Mouse (Mus musculus) liver, embryonic 13.5 days (tissue): ENCODE results near the gene Bmp10. TPM values are rescaled to one million over a fixed set of nuclear protein-coding genes. Genes with fewer than 3 reads are reported as not detected.

ENCODE experiments used
- ATAC-seq: fragments of 200-750 bp; cut with Nextera tagmentation; 2 replicates; pipeline ENCODE4 v1.8.0; 2017; ENCODE audit warnings: low read depth, mild to moderate bottlenecking, moderate number of reproducible peaks, moderate library complexity
- DNase-seq: peaks from one replicate; pipeline ENCODE4 v3.0.0; 2022
- H3K27ac ChIP-seq: fragments of 300-500 bp; sonication (generic); 2 replicates; pipeline ENCODE4 v1.5.1; 2015; ENCODE audit warnings: moderate library complexity, mild to moderate bottlenecking, inconsistent platforms
- H3K27me3 ChIP-seq: fragments of 300-500 bp; sonication (generic); 2 replicates; pipeline ENCODE4 v1.6.1; 2015; ENCODE audit warnings: mild to moderate bottlenecking, inconsistent platforms
- H3K36me3 ChIP-seq: fragments of 300-500 bp; sonication (generic); 2 replicates; pipeline ENCODE4 v1.6.1; 2015; ENCODE audit warnings: mild to moderate bottlenecking, inconsistent platforms
- H3K4me1 ChIP-seq: fragments of 300-500 bp; sonication (generic); replicated peaks from 2 replicates; pipeline ENCODE4 v1.6.1; 2015; ENCODE audit warnings: inconsistent platforms
- H3K4me2 ChIP-seq: fragments of 300-500 bp; sonication (generic); 2 replicates; pipeline ENCODE4 v1.6.1; 2015; ENCODE audit warnings: inconsistent platforms, mild to moderate bottlenecking, moderate library complexity
- H3K4me3 ChIP-seq: fragments of 300-500 bp; sonication (generic); replicated peaks from 2 replicates; pipeline ENCODE4 v1.5.1; 2015; ENCODE audit warnings: mild to moderate bottlenecking, inconsistent platforms
- H3K9ac ChIP-seq: fragments of 300-500 bp; sonication (generic); 2 replicates; pipeline ENCODE4 v1.6.1; 2015; ENCODE audit warnings: mild to moderate bottlenecking, inconsistent platforms
- H3K9me3 ChIP-seq: fragments of 300-500 bp; sonication (generic); replicated peaks from 2 replicates; pipeline ENCODE4 v1.6.1; 2016; ENCODE audit warnings: inconsistent platforms
- WGBS: fragments of 180-500 bp; shearing (Covaris S2); methylation state at CpG from one replicate; pipeline ENCODE4 v1.1.7; 2015; ENCODE audit not compliant: insufficient replicate concordance; 5-methylcytosine and 5-hydroxymethylcytosine counted together
- polyA plus RNA-seq: library from polyadenylated mRNA; unstranded; fragments of >200 nt; fragmentation: Nextera tagmentation; extraction: Ambion mirVana; gene quantifications from 2 replicates; pipeline ENCODE4 v1.2.1, GENCODE M21; 2015

Bmp10 gene
- polyA plus RNA-seq, 1 experiment from 2014 or later: 0.12 TPM

DNA sequence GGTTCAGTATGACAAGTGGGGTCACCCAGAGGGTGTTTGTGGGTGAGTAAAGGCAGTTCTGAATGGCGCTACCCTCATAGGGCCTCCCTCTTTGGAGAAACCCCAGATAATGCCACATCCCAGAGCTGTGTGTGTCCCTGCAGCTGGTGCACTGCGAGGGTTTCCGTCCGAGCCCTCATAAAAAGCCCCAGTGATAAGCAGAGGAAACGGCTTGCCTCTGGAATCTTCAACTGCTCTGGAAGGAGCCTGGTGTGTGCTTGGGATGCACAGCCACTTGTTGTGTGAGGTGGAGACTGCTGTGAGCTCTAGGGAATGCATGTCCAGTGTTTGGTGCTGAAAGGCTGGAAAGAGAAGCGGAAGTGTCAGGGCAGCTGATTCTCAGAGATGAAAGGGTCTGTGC, 27.3 kb upstream of the Bmp10 start:
- Histone ChIP-seq H3K9ac (no peak overlapping the region), H3K27me3 (no peaks in the 10 kb centered on the region), H3K4me3 (no peak overlapping the region), H3K9me3 (no peaks in the 10 kb centered on the region), H3K4me2 (no peak overlapping the region), H3K27ac (no peak overlapping the region), H3K36me3 (no peaks in the 10 kb centered on the region), H3K4me1 (peaks cover 15% of the 10 kb centered on the region)
- ATAC-seq (peak; percentile 20; the same call in 1 of the 2 replicates), DNase-seq (no peak)
- 55% methylated on average over 6 of the region's 6 CpGs for WGBS

DNA sequence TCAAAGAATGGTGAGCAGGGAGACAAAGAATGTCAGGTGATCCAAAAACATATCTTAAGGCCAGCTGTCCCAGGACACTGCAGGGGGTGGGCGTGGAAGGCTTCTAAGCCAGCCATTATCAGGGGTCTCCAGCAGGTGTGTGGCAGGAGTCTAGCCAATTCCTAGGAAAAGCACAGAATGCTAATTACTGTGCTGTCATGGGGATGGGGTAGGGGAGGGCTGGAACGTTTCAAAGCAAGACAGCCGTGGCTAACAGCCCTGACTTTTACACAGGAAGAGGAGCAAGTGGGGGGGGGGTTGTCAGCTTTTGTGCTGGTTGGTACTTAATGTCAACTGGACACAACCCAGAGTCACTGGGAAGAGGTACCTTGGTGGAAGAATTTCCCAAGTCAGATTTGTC, 16.8 kb upstream of the Bmp10 start:
- H3K27ac ChIP-seq: no peak overlapping the region
- H3K4me1 ChIP-seq: 0 out of 2 replicates have a peak, but pooled peaks cover 7% of the 10 kb centered on the region
- no peak overlapping the region for H3K4me2 ChIP-seq
- H3K9ac ChIP-seq: no peak overlapping the region
- WGBS: 45% methylated on average over 3 of the region's 3 CpGs
- ATAC-seq (no peak), DNase-seq (no peak)
- no peaks in the 10 kb centered on the region for H3K27me3 ChIP-seq
- H3K9me3 ChIP-seq: no peaks in the 10 kb centered on the region
- H3K4me3 ChIP-seq: no peak overlapping the region
- H3K36me3 ChIP-seq: no peaks in the 10 kb centered on the region

GRCm38 (mm10) chr6:87422304-87422703, 6.5 kb upstream of the Bmp10 start:
- no peak overlapping the region for H3K27ac ChIP-seq
- ATAC-seq (no peak), DNase-seq (no peak)
- H3K4me3 ChIP-seq: no peak overlapping the region
- no peak overlapping the region for H3K9ac ChIP-seq
- H3K4me1 ChIP-seq: 0 out of 2 replicates have a peak, but pooled peaks cover 7% of the 10 kb centered on the region
- no peaks in the 10 kb centered on the region for H3K27me3 ChIP-seq
- no peak overlapping the region for H3K4me2 ChIP-seq
- WGBS: 54% methylated on average over 7 of the region's 7 CpGs
- no peaks in the 10 kb centered on the region for H3K36me3 ChIP-seq
- H3K9me3 ChIP-seq: no peaks in the 10 kb centered on the region

- no peaks in the 10 kb centered on the region for H3K9me3 ChIP-seq
- no peak overlapping the region for H3K4me3 ChIP-seq
- no peak overlapping the region for H3K9ac ChIP-seq
- DNase-seq: no peak
- H3K4me1 ChIP-seq: 0 out of 2 replicates have a peak, but pooled peaks cover 7% of the 10 kb centered on the region
- 41% methylated on average over 19 of the region's 19 CpGs for WGBS
- peak; percentile 61; the same call in 1 of the 2 replicates for ATAC-seq
- no peak overlapping the region for H3K27ac ChIP-seq
- H3K4me2 ChIP-seq: no peak overlapping the region
- no peaks in the 10 kb centered on the region for H3K27me3 ChIP-seq
- no peaks in the 10 kb centered on the region for H3K36me3 ChIP-seq
Measured at GRCm38 (mm10) chr6:87424037-87424816, 4.6 kb upstream of the Bmp10 start.

DNA sequence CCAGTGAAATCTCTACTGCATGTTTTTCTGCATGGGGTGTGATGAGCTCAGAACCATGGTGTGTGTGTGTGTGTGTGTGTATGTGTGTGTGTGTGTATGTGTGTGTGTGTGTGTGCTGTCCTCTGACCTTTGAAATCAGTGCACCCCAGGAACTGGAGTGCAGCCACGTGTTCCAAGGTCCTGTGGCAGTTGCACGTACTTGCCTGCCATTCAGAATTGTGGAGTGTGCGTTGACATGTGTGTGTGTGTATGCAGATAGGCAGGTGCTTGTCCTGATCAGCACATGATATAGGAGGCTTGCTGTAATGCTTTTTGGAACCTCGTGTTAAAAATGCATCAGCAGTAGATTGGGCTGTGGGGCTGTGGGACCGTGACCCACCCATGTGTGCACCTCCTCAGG, 1.8 kb upstream of the Bmp10 start:
- Histone ChIP-seq H3K36me3 (no peaks in the 10 kb centered on the region), H3K27ac (no peak overlapping the region), H3K4me2 (no peak overlapping the region), H3K4me3 (no peak overlapping the region), H3K9ac (no peak overlapping the region), H3K9me3 (no peaks in the 10 kb centered on the region), H3K27me3 (no peaks in the 10 kb centered on the region), H3K4me1 (0 out of 2 replicates have a peak, but pooled peaks cover 7% of the 10 kb centered on the region)
- DNase-seq (no peak), ATAC-seq (no peak)
- whole genome bisulfite sequencing: 53% methylated on average over 5 of the region's 5 CpGs

GRCm38 (mm10) chr6:87427616-87428015, 1.2 kb upstream of the Bmp10 start:
- H3K36me3 ChIP-seq: no peaks in the 10 kb centered on the region
- no peaks in the 10 kb centered on the region for H3K27me3 ChIP-seq
- no peak overlapping the region for H3K9ac ChIP-seq
- H3K4me3 ChIP-seq: no peak overlapping the region
- no peak overlapping the region for H3K27ac ChIP-seq
- DNase-seq: no peak
- no peak overlapping the region for H3K4me2 ChIP-seq
- H3K9me3 ChIP-seq: no peaks in the 10 kb centered on the region
- ATAC-seq: no peak
- H3K4me1 ChIP-seq: 0 out of 2 replicates have a peak, but pooled peaks cover 7% of the 10 kb centered on the region
- WGBS: 70% methylated on average over 8 of the region's 8 CpGs

DNA sequence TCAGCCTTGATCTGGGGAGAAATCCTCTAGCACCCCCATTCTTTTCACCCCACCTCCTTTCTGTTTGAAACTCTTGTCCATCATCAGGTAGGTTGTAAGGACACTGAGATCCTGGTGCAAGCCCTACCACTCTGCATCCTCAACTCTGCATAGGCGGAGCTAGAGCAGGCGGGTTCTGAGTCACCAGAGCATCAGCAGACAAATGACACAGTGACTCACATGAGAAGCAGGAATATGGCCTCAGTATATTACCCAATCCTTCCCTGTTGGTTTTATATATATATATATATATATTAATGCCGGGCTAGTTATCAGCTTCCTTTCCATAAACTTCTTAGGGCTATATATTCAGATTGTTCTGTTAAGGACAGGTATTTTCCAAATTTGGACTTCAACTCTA, 7.0 kb downstream of the Bmp10 start:
- H3K9me3 ChIP-seq: no peaks in the 10 kb centered on the region
- H3K4me2 ChIP-seq: no peak overlapping the region
- no peaks in the 10 kb centered on the region for H3K4me1 ChIP-seq
- 65% methylated on average over 3 of the region's 3 CpGs for WGBS
- H3K9ac ChIP-seq: no peak overlapping the region
- DNase-seq (no peak), ATAC-seq (no peak)
- H3K27ac ChIP-seq: no peak overlapping the region
- H3K27me3 ChIP-seq: no peaks in the 10 kb centered on the region
- H3K4me3 ChIP-seq: no peak overlapping the region
- H3K36me3 ChIP-seq: no peaks in the 10 kb centered on the region

- 67% methylated on average over 8 of the region's 8 CpGs for WGBS
- H3K9me3 ChIP-seq: no peaks in the 10 kb centered on the region
- no peak overlapping the region for H3K27ac ChIP-seq
- H3K36me3 ChIP-seq: no peaks in the 10 kb centered on the region
- no peak overlapping the region for H3K9ac ChIP-seq
- H3K27me3 ChIP-seq: no peaks in the 10 kb centered on the region
- H3K4me1 ChIP-seq: no peaks in the 10 kb centered on the region
- no peak overlapping the region for H3K4me2 ChIP-seq
- DNase-seq (no peak), ATAC-seq (no peak)
- H3K4me3 ChIP-seq: no peak overlapping the region
Measured at GRCm38 (mm10) chr6:87436745-87437144, 8.0 kb downstream of the Bmp10 start.

DNA sequence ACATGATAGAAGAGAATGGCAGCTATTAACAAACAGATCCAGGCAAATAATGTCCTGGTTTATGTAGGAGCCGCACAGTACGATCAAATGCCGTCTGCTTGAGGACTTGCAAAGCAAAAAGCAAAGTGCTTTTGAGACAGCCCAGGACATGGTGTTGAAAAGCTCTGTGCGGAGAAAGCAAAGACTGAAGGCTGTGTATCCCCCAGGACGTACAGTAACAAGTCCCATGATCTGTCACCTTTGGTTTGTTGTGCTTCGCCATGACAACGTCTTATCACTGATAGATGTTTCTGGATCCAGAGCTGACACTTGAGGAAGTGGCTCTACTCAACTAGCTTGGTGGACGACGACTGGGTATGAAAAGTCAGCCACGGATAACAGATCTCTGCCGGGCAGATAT, 14.5 kb downstream of the Bmp10 start:
- DNase-seq (no peak), ATAC-seq (no peak)
- Histone ChIP-seq H3K4me1 (no peaks in the 10 kb centered on the region), H3K36me3 (no peaks in the 10 kb centered on the region), H3K27ac (no peak overlapping the region), H3K27me3 (0 out of 2 replicates have a peak, but pooled peaks cover 4% of the 10 kb centered on the region), H3K4me3 (no peak overlapping the region), H3K9me3 (no peaks in the 10 kb centered on the region), H3K9ac (no peak overlapping the region), H3K4me2 (no peak overlapping the region)
- 53% methylated on average over 11 of the region's 11 CpGs for WGBS

GRCm38 (mm10) chr6:87445222-87445621, 16.4 kb downstream of the Bmp10 start:
- DNase-seq (no peak), ATAC-seq (no peak)
- Histone ChIP-seq H3K4me1 (no peaks in the 10 kb centered on the region), H3K27ac (no peak overlapping the region), H3K4me2 (no peak overlapping the region), H3K9me3 (no peaks in the 10 kb centered on the region), H3K4me3 (no peak overlapping the region), H3K9ac (no peak overlapping the region), H3K27me3 (peaks cover 4% of the 10 kb centered on the region; the same call in 1 of the 2 replicates), H3K36me3 (no peaks in the 10 kb centered on the region)
- 62% methylated on average over 7 of the region's 7 CpGs for WGBS

GRCm38 (mm10) chr6:87447217-87447616, 18.4 kb downstream of the Bmp10 start:
- H3K27ac ChIP-seq: no peak overlapping the region
- no peaks in the 10 kb centered on the region for H3K9me3 ChIP-seq
- ATAC-seq: no peak
- H3K36me3 ChIP-seq: no peaks in the 10 kb centered on the region
- no peak overlapping the region for H3K4me2 ChIP-seq
- peaks cover 4% of the 10 kb centered on the region; the same call in 1 of the 2 replicates for H3K27me3 ChIP-seq
- WGBS: 52% methylated on average over 4 of the region's 4 CpGs
- no peak overlapping the region for H3K4me3 ChIP-seq
- no peak for DNase-seq
- no peak overlapping the region for H3K9ac ChIP-seq
- H3K4me1 ChIP-seq: no peaks in the 10 kb centered on the region

GRCm38 (mm10) chr6:87449534-87449933, 20.7 kb downstream of the Bmp10 start:
- WGBS: 64% methylated on average over 3 of the region's 3 CpGs
- DNase-seq (no peak), ATAC-seq (no peak)
- H3K9ac ChIP-seq: no peak overlapping the region
- H3K4me2 ChIP-seq: no peak overlapping the region
- no peak overlapping the region for H3K4me3 ChIP-seq
- H3K27me3 ChIP-seq: peaks cover 4% of the 10 kb centered on the region; the same call in 1 of the 2 replicates
- no peak overlapping the region for H3K27ac ChIP-seq
- H3K9me3 ChIP-seq: no peaks in the 10 kb centered on the region
- H3K36me3 ChIP-seq: no peaks in the 10 kb centered on the region
- H3K4me1 ChIP-seq: no peaks in the 10 kb centered on the region
